In genomic region chr1:143776446-143777411, GRCm38 (mm10) we compare ENCODE assay signal across 8 mouse cellular contexts. TPM values are rescaled to one million over a fixed set of nuclear protein-coding genes. Genes with fewer than 3 reads are reported as not detected.
A peak's percentile ranks its signal among the peaks of the same experiment; 100 is the strongest.
DNase-seq lines count a peak whose midpoint lies in the region; ATAC-seq and TF ChIP-seq lines count a peak whose summit lies in the region.

Trove2 (minus strand) TSS chr1:143777068.
Uchl5 (plus strand) TSS chr1:143777272.

- H3K9ac ChIP-seq in ES-E14 (ENCODE audit: insufficient read depth, low read depth, low read length, poor library complexity, severe bottlenecking) = peak within 1 kb of the TSS; percentile 87
- peak within 1 kb of the TSS; percentile 75 for H3K9ac ChIP-seq in forebrain, embryonic 15.5 days (replicated peaks)
- peak within 1 kb of the TSS; percentile 82 for H3K9ac ChIP-seq in lung, embryonic 14.5 days

- H3K4me1 ChIP-seq in ES-E14 (ENCODE audit: control insufficient read depth in 2 of 2, insufficient read depth in 2 of 2, low read length in 2 of 2, poor library complexity in 1 of 2) = peaks cover 2% of the 10 kb centered on the region in 2 experiments; a peak in 1 of 4 replicates
- H3K4me1 ChIP-seq in forebrain, embryonic 15.5 days = peaks cover 46% of the 10 kb centered on the region
- peaks cover 6% of the 10 kb centered on the region; the same call in 1 of the 2 replicates for H3K4me1 ChIP-seq in lung, embryonic 14.5 days (ENCODE audit: insufficient read depth)
- H3K4me1 ChIP-seq in olfactory bulb, adult 2 months (ENCODE audit: control insufficient read depth, insufficient read depth, low read length) = peaks cover 6% of the 10 kb centered on the region; the same call in 1 of the 2 replicates
- peaks cover 3% of the 10 kb centered on the region; the same call in 1 of the 2 replicates for H3K4me1 ChIP-seq in thymus, adult 2 months (replicated peaks; ENCODE audit: control insufficient read depth, insufficient read depth, low read length)

- peak; percentile 98 for ATAC-seq in forebrain, embryonic 15.5 days (replicated peaks)
- peak; percentile 96 for ATAC-seq in lung, embryonic 14.5 days (ENCODE audit: insufficient read depth)

- peak within 1 kb of the TSS; percentile 96 to 97 for H3K4me3 ChIP-seq in ES-E14 (ENCODE audit: insufficient read depth in 1 of 2, low read depth in 1 of 2, low read length in 2 of 2, poor library complexity in 1 of 2, severe bottlenecking in 1 of 2)
- peak within 1 kb of the TSS; percentile 96 for H3K4me3 ChIP-seq in forebrain, embryonic 15.5 days
- peak within 1 kb of the TSS; percentile 81 for H3K4me3 ChIP-seq in layer of hippocampus, adult 2 months
- peak within 1 kb of the TSS; percentile 81 for H3K4me3 ChIP-seq in lung, embryonic 14.5 days (ENCODE audit: low read depth, low read length)
- peak within 1 kb of the TSS; percentile 92 for H3K4me3 ChIP-seq in olfactory bulb, adult 2 months (ENCODE audit: insufficient read depth, low read depth, low read length)
- H3K4me3 ChIP-seq in thymus, adult 2 months (ENCODE audit: control insufficient read depth, insufficient read depth, low read length) = peak within 1 kb of the TSS; percentile 75

- under 1% methylated on average over 81 of the region's 84 CpGs for WGBS in forebrain, embryonic 15.5 days
- WGBS in lung, embryonic 14.5 days = under 1% methylated on average over 84 of the region's 84 CpGs
- under 1% methylated on average over 84 of the region's 84 CpGs for WGBS in olfactory bulb, adult 2 months
- WGBS in thymus, adult 2 months = 2% methylated on average over 84 of the region's 84 CpGs

- TF ChIP-seq POLR2A in olfactory bulb, adult 2 months (IDR thresholded peaks at IDR 0.05; ENCODE audit: insufficient read depth, low read depth, low read length) = peak; percentile 54
- peak; percentile 74; the same call in 1 of the 2 replicates for TF ChIP-seq POLR2A in thymus, adult 2 months (IDR thresholded peaks at IDR 0.05; ENCODE audit: control insufficient read depth, extremely low read depth, insufficient read depth, low read length, poor library complexity)

- DNase-seq in ES-E14 (ENCODE audit: low read depth, low spot score) = peak; percentile 92
- DNase-seq in cerebellum, adult 11-12 months = peak; percentile 98
- DNase-seq in heart, postnatal 36 days = peak; percentile 97 to 99
- peak; percentile 97 to 99 for DNase-seq in layer of hippocampus, adult 2 months (ENCODE audit: low spot score in 2 of 2)
- DNase-seq in lung, embryonic 14.5 days = peak; percentile 99
- DNase-seq in thymus, adult 2 months = peak; percentile 99

- no peaks in the 10 kb centered on the region; the same call in 1 of the 2 replicates for H3K36me3 ChIP-seq in ES-E14 (ENCODE audit: control insufficient read depth, insufficient read depth, low read length, poor library complexity, severe bottlenecking)
- H3K36me3 ChIP-seq in forebrain, embryonic 15.5 days = no peaks in the 10 kb centered on the region; the same call in 1 of the 2 replicates
- 0 out of 2 replicates have a peak, but pooled peaks cover 4% of the 10 kb centered on the region for H3K36me3 ChIP-seq in lung, embryonic 14.5 days (ENCODE audit: insufficient read depth)
- H3K36me3 ChIP-seq in thymus, adult 2 months (ENCODE audit: control insufficient read depth, insufficient read depth, low read length) = no peaks in the 10 kb centered on the region

- intact Hi-C loops in heart, postnatal 36 days (cut with DNase I) = loop anchor here (1.0 to 2.0 kb wide), 2 partner anchors 38 to 74 kb away; partner anchors contain the start of gene Cdc73

- H3K27me3 ChIP-seq in forebrain, embryonic 15.5 days = no peaks in the 10 kb centered on the region
- H3K27me3 ChIP-seq in lung, embryonic 14.5 days (ENCODE audit: insufficient read depth, low read length) = no peaks in the 10 kb centered on the region
- no peaks in the 10 kb centered on the region for H3K27me3 ChIP-seq in thymus, adult 2 months (ENCODE audit: control insufficient read depth, insufficient read depth, low read length)

- in situ Hi-C loops in ES-E14 (cut with MboI; ENCODE audit: low sequenced_read_pairs in 2 of 2, unreplicated experiment in 2 of 2) = no loop called here

- peak; percentile 83 for TF ChIP-seq CTCF in layer of hippocampus, adult 2 months (conservative IDR thresholded peaks at IDR 0.05)
- TF ChIP-seq CTCF in lung, embryonic 14.5 days (IDR thresholded peaks at IDR 0.05; ENCODE audit: low read depth) = peak; percentile 90
- TF ChIP-seq CTCF in olfactory bulb, adult 2 months (IDR thresholded peaks at IDR 0.05; ENCODE audit: insufficient read depth, low read depth, low read length) = peak; percentile 72
- TF ChIP-seq CTCF in thymus, adult 2 months (IDR thresholded peaks at IDR 0.05; ENCODE audit: borderline replicate concordance, control insufficient read depth, extremely low read depth, insufficient read depth, low read length, poor library complexity) = peak; percentile 95

- peak within 1 kb of the TSS; percentile 1; the same call in 1 of the 2 replicates for H3K27ac ChIP-seq in ES-E14 (ENCODE audit: insufficient read depth, low read depth, low read length, poor library complexity, severe bottlenecking)
- H3K27ac ChIP-seq in forebrain, embryonic 15.5 days (replicated peaks) = peak within 1 kb of the TSS; percentile 81
- H3K27ac ChIP-seq in layer of hippocampus, adult 2 months = peak within 1 kb of the TSS; percentile 91
- peak within 1 kb of the TSS; percentile 71 for H3K27ac ChIP-seq in lung, embryonic 14.5 days (ENCODE audit: low read depth)
- peak within 1 kb of the TSS; percentile 76 for H3K27ac ChIP-seq in olfactory bulb, adult 2 months (ENCODE audit: insufficient read depth, low read depth, low read length)
- H3K27ac ChIP-seq in thymus, adult 2 months (ENCODE audit: control insufficient read depth, insufficient read depth, low read length) = peak within 1 kb of the TSS; percentile 8

- H3K4me2 ChIP-seq in forebrain, embryonic 15.5 days (replicated peaks) = peak within 1 kb of the TSS; percentile 74
- H3K4me2 ChIP-seq in lung, embryonic 14.5 days = peak within 1 kb of the TSS; percentile 68

- no peaks in the 10 kb centered on the region for H3K9me3 ChIP-seq in ES-E14 (ENCODE audit: control insufficient read depth, insufficient read depth, low read depth, low read length)
- H3K9me3 ChIP-seq in forebrain, embryonic 15.5 days = no peaks in the 10 kb centered on the region
- no peaks in the 10 kb centered on the region for H3K9me3 ChIP-seq in lung, embryonic 14.5 days (ENCODE audit: low read depth, low read length)

TF ChIP-seq in ES-E14, 5 proteins besides CTCF, POLR2A, EP300 and RAD21:
- TF ChIP-seq MAFK (IDR thresholded peaks at IDR 0.05; ENCODE audit: insufficient read depth, low read depth, low read length) = 0 out of 2 replicates have a peak, but pooled peaks have one; percentile 3
- no peak for TF ChIP-seq CHD2 (IDR thresholded peaks at IDR 0.05; ENCODE audit: low read depth, low read length)
- 0 out of 2 replicates have a peak, but pooled peaks have one; percentile 12 for TF ChIP-seq ZNF384 (IDR thresholded peaks at IDR 0.05; ENCODE audit: low read depth, low read length)
- no peak for TF ChIP-seq ZC3H11A (IDR thresholded peaks at IDR 0.05; ENCODE audit: borderline replicate concordance, low read depth, low read length)
- TF ChIP-seq HCFC1 (IDR thresholded peaks at IDR 0.05; ENCODE audit: borderline replicate concordance, insufficient read depth, low read length) = peak; percentile 77; the same call in 1 of the 2 replicates

RNA-seq across cellular contexts. Expression of gene Trove2, which starts in this region (rescaled TPM):
- 16.8 TPM in 2 replicates for total RNA-seq in ES-E14 (2012; rRNA removed)
- polyA plus RNA-seq in forebrain, embryonic 15.5 days (2015; fragmentation: Nextera tagmentation; extraction: Ambion mirVana) = 48.1 and 53.3 TPM in 2 replicates
- total RNA-seq in heart, postnatal 36 days (2021) = 1 to 10 TPM; 7.9 to 9.6 TPM
- total RNA-seq in layer of hippocampus, adult 2 months (2021) = 10 to 100 TPM; 27.9 to 28.8 TPM
- polyA plus RNA-seq in lung, embryonic 14.5 days (2014; fragmentation: Nextera tagmentation; extraction: Ambion mirVana) = 20.1 and 21.2 TPM in 2 replicates
- not detected in 2 replicates for polyA plus RNA-seq in olfactory bulb, adult 2 months (2012; ENCODE audit: insufficient read depth, insufficient read length, low replicate concordance, missing spikeins)
- polyA plus RNA-seq in thymus, adult 2 months (2012; rRNA removed) = 0.75 and 0.97 TPM in 2 replicates

RNA-seq across cellular contexts. Expression of gene Uchl5, which starts in this region (rescaled TPM):
- total RNA-seq in ES-E14 (2012; rRNA removed) = 41.7 and 58.5 TPM in 2 replicates
- polyA plus RNA-seq in forebrain, embryonic 15.5 days (2015; fragmentation: Nextera tagmentation; extraction: Ambion mirVana) = 63.5 and 73.4 TPM in 2 replicates
- total RNA-seq in heart, postnatal 36 days (2021) = 10 to 100 TPM; 17.0 to 18.4 TPM
- total RNA-seq in layer of hippocampus, adult 2 months (2021) = 10 to 100 TPM; 35.2 to 38.3 TPM
- 74.0 and 77.6 TPM in 2 replicates for polyA plus RNA-seq in lung, embryonic 14.5 days (2014; fragmentation: Nextera tagmentation; extraction: Ambion mirVana)
- not detected in 2 replicates for polyA plus RNA-seq in olfactory bulb, adult 2 months (2012; ENCODE audit: insufficient read depth, insufficient read length, low replicate concordance, missing spikeins)
- 5.0 and 10.8 TPM in 2 replicates for polyA plus RNA-seq in thymus, adult 2 months (2012; rRNA removed)

Comparison
In these comparisons a context has a peak if more than half of its experiments do, and no peak if none do; other contexts are left out.
1. Peak in every context shown above with its lines: DNase-seq, ATAC-seq, H3K4me3 ChIP-seq and H3K27ac ChIP-seq.
2. H3K27ac ChIP-seq: peak in every context shown above with its lines; median percentile 91 in layer of hippocampus, adult 2 months; 81 in forebrain, embryonic 15.5 days; 76 in olfactory bulb, adult 2 months; 71 in lung, embryonic 14.5 days; 8 in thymus, adult 2 months; 1 in ES-E14.